Mouse (Mus musculus) T-helper 2 cell (primary cell): Measurements from ENCODE around the gene Rac1.

Experiments
- in situ Hi-C: fragments of 300-600 bp; cut with MboI, MseI; formaldehyde crosslinking; loops from one replicate; pipeline ENCODE4 v1.15.1; 2025; ENCODE audit warnings: high pct_unique_total_duplicates

Gene Rac1

GRCm38 (mm10) chr5:143497451-143497850, 30.4 kb downstream of the Rac1 start:
- in situ Hi-C loops, result no loop called here

- in situ Hi-C loops, result no loop called here
These were observed 32.1 kb downstream of the Rac1 start for GRCm38 (mm10) chr5:143495708-143496107.

GRCm38 (mm10) chr5:143493163-143493562, 34.7 kb downstream of the Rac1 start:
- in situ Hi-C loops, result no loop called here

GRCm38 (mm10) chr5:143491736-143492135, 36.1 kb downstream of the Rac1 start:
- in situ Hi-C loops, result no loop called here

GRCm38 (mm10) chr5:143489749-143490342, 38.0 kb downstream of the Rac1 start:
- in situ Hi-C loops, result no loop called here

- in situ Hi-C loops, result no loop called here
These were observed 39.8 kb downstream of the Rac1 start for GRCm38 (mm10) chr5:143487998-143488397.

- in situ Hi-C loops, result no loop called here
These were observed 40.6 kb downstream of the Rac1 start for GRCm38 (mm10) chr5:143487193-143487592.

GRCm38 (mm10) chr5:143484955-143485354, 42.9 kb downstream of the Rac1 start:
- in situ Hi-C loops, result no loop called here

GRCm38 (mm10) chr5:143477901-143478300, 49.9 kb downstream of the Rac1 start:
- in situ Hi-C loops, result no loop called here

- in situ Hi-C loops, result no loop called here
These were observed 51.8 kb downstream of the Rac1 start for GRCm38 (mm10) chr5:143476013-143476412.

GRCm38 (mm10) chr5:143475153-143475844, 52.5 kb downstream of the Rac1 start:
- in situ Hi-C loops, result no loop called here

GRCm38 (mm10) chr5:143471953-143472618, 55.8 kb downstream of the Rac1 start:
- in situ Hi-C loops, result no loop called here

- in situ Hi-C loops, result no loop called here
These were observed 56.7 kb downstream of the Rac1 start for GRCm38 (mm10) chr5:143471165-143471546.

- in situ Hi-C loops, result no loop called here
These were observed 57.2 kb downstream of the Rac1 start for GRCm38 (mm10) chr5:143470421-143471164.

GRCm38 (mm10) chr5:143469628-143470027, 58.2 kb downstream of the Rac1 start:
- in situ Hi-C loops, result no loop called here

GRCm38 (mm10) chr5:143467931-143468330, 59.9 kb downstream of the Rac1 start:
- in situ Hi-C loops, result no loop called here

GRCm38 (mm10) chr5:143466891-143467669, 60.8 kb downstream of the Rac1 start:
- in situ Hi-C loops, result no loop called here

- in situ Hi-C loops, result no loop called here
These were observed 62.4 kb downstream of the Rac1 start for GRCm38 (mm10) chr5:143465156-143466085.

GRCm38 (mm10) chr5:143464757-143465118, 63.1 kb downstream of the Rac1 start:
- in situ Hi-C loops, result no loop called here

- in situ Hi-C loops, result no loop called here
These were observed 63.6 kb downstream of the Rac1 start, which contains the start of gene Daglb for GRCm38 (mm10) chr5:143464100-143464756. Daglb (plus strand) TSS chr5:143464584.
